Mouse (Mus musculus): ENCODE data around the gene Glrx.

DNA sequence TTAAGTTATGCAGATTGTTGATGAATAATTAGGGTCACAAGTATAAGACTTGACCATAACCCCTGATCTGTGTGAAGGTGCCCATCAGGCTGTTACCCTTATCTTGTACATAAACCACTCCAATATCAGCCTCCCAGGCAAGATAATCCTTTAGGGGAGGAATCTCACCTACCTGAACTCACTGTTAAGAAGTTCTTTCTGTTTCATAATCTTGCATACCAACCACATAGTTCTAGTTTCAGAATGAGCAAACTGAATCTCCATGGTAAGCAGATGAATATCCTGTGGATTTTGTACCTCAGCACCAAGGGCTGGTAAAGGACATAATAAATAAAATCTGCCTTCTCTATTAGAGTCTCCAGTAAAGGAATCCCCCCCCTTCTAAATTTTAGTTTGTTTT is 7.0 kb upstream of the Glrx start:
- TF ChIP-seq GATA1 (IDR thresholded peaks at IDR 0.05; ENCODE audit: borderline replicate concordance, low read length) (no peak), CTCF (IDR thresholded peaks at IDR 0.05; ENCODE audit: low read depth, low read length) (no peak)

Measured in G1E (cell line).